16 mouse cellular contexts compared by ENCODE assay signal in the genomic region with DNA sequence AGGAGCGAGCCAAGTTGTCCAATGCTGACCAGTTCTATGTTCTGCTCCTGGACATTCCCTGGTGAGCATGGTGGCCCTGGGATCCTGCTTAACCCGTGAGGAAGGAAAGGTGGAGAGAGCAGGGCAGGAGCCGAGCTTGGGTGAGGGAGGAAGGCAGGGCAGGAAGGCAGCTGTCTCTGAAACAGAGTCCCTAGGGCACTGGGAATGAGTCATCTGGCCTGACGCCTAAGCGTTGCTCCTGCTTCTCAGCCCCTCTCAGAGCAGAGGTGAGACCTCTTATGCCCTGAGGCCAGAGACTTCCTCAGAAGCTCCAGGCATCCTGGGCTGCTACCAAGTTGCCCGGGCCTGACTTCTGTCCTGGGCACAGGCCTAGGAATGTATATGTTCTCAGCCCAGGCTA.
"Had no signal": no experiment of that assay in that cellular context is flagged by ENCODE, and none has a peak within 500 bp of the region (broad histone marks: within the 10 kb centered on the region; RNA-seq: fewer than 3 reads in every experiment).

No protein-coding gene starts in this region.

- H3K4me3 ChIP-seq: limb, embryonic 12.5 days; liver, embryonic 13.5 days; lung, embryonic 15.5 days; megakaryocyte, embryonic 14.5 days; midbrain, embryonic 15.5 days; neural tube, embryonic 13.5 days had no signal

- H3K36me3 ChIP-seq: lung, embryonic 15.5 days; midbrain, embryonic 15.5 days; neural tube, embryonic 13.5 days had no signal

- H3K9ac ChIP-seq: limb, embryonic 12.5 days; liver, embryonic 13.5 days; liver, postnatal 0 days; lung, embryonic 15.5 days; midbrain, embryonic 15.5 days; neural tube, embryonic 13.5 days had no signal

- H3K4me1 ChIP-seq: liver, embryonic 13.5 days; midbrain, embryonic 15.5 days had no signal

- H3K27me3 ChIP-seq: limb, embryonic 12.5 days; liver, embryonic 13.5 days; lung, embryonic 15.5 days; megakaryocyte, embryonic 14.5 days; midbrain, embryonic 15.5 days; neural tube, embryonic 13.5 days had no signal

- H3K27ac ChIP-seq: limb, embryonic 12.5 days; liver, embryonic 13.5 days; lung, embryonic 15.5 days; macrophage; midbrain, embryonic 15.5 days; neural tube, embryonic 13.5 days had no signal

- H3K4me2 ChIP-seq: limb, embryonic 12.5 days; liver, embryonic 13.5 days; lung, embryonic 15.5 days; midbrain, embryonic 11.5 days; midbrain, embryonic 15.5 days; neural tube, embryonic 13.5 days had no signal

- H3K9me3 ChIP-seq: limb, embryonic 12.5 days; liver, embryonic 13.5 days; lung, embryonic 15.5 days; megakaryocyte, embryonic 14.5 days; midbrain, embryonic 15.5 days; neural tube, embryonic 13.5 days had no signal

- DNase-seq: kidney, postnatal 36 days; layer of hippocampus, adult 9-11 months; layer of hippocampus, postnatal 36 days; liver; liver, embryonic 13.5 days; liver, postnatal 0 days; lung, postnatal 14 days; thymus, adult 18-20 months; thymus, postnatal 14 days had no signal
